Mouse (Mus musculus) bone marrow macrophage, adult 2 months (primary cell): ENCODE measurements around the gene Slc2a1. TPM values are rescaled to one million over a fixed set of nuclear protein-coding genes. Genes with fewer than 3 reads are reported as not detected.

Experiments used
- H3K27ac ChIP-seq: 2 replicates; pipeline ENCODE4 v1.5.1; 2012; ENCODE audit warnings: low read depth, low read length; ENCODE audit not compliant: insufficient read depth
- H3K4me1 ChIP-seq: 2 replicates; pipeline ENCODE4 v1.6.1; 2012; ENCODE audit warnings: low read length; ENCODE audit not compliant: control insufficient read depth, insufficient read depth
- H3K4me3 ChIP-seq: 2 replicates; pipeline ENCODE4 v1.5.1; 2012; ENCODE audit warnings: mild to moderate bottlenecking, low read length, moderate library complexity; ENCODE audit not compliant: insufficient read depth
- CTCF ChIP-seq: IDR thresholded peaks from 2 replicates; pipeline ENCODE4 v1.5.1; 2012; ENCODE audit warnings: low read depth, mild to moderate bottlenecking, low read length, moderate library complexity
- POLR2A ChIP-seq: IDR thresholded peaks from 2 replicates; pipeline ENCODE4 v1.6.1; 2012; ENCODE audit warnings: mild to moderate bottlenecking, low read depth, low read length, borderline replicate concordance
- polyA plus RNA-seq: library from polyadenylated mRNA; stranded (reverse); fragments of >200 nt; gene quantifications from 2 replicates; pipeline ENCODE4 v1.2.4, GENCODE M21; 2012; ENCODE audit not compliant: missing spikeins, insufficient read depth, insufficient read length

Gene Slc2a1
- polyA plus RNA-seq, 1 experiment, result 22.6 TPM

- no peak overlapping the region for H3K4me3 ChIP-seq
- no peak overlapping the region for H3K27ac ChIP-seq
- TF ChIP-seq POLR2A, result no peak
- TF ChIP-seq CTCF, result peak; percentile 84
- H3K4me1 ChIP-seq, result no peaks in the 10 kb centered on the region
Measured at GRCm38 (mm10) chr4:119140126-119140525, 31.6 kb downstream of the Slc2a1 start.

GRCm38 (mm10) chr4:119141191-119141590, 32.7 kb downstream of the Slc2a1 start:
- TF ChIP-seq POLR2A (no peak), CTCF (no peak)
- no peaks in the 10 kb centered on the region for H3K4me1 ChIP-seq
- no peak overlapping the region for H3K4me3 ChIP-seq
- H3K27ac ChIP-seq, result no peak overlapping the region

DNA sequence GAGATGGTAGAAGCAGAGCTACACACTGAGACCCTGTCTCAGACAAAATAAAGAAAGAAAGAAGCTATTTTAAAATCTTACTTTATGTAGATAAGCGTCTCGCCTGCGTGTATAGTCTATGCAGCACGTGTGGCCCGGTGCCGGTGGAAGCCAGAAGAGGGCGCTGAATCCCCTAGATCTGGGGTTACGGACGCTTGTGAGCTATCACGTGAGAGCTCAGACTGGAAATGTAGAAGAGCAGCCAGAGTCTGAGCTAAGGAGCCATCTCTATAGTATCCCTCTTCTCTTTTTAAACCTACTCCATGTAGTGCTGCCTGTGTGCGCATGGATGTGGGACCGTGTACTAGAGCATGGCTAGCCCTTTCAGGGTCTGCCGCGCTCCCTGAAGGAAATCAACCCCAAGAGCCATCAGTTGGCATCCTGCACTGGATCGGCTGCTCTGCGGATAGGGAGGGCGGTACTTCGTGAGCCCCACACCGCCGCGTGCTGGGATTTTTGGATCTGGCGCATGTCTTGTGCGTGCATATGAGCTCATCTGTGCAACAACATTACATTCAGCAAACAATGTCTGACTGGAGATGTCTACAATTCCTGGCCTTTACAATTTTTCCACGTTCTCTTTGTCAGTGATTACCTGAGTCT, 33.8 kb downstream of the Slc2a1 start:
- H3K27ac ChIP-seq, result no peak overlapping the region
- TF ChIP-seq POLR2A (no peak), CTCF (peak; percentile 40; the same call in 1 of the 2 replicates)
- H3K4me1 ChIP-seq, result no peaks in the 10 kb centered on the region
- H3K4me3 ChIP-seq, result no peak overlapping the region

DNA sequence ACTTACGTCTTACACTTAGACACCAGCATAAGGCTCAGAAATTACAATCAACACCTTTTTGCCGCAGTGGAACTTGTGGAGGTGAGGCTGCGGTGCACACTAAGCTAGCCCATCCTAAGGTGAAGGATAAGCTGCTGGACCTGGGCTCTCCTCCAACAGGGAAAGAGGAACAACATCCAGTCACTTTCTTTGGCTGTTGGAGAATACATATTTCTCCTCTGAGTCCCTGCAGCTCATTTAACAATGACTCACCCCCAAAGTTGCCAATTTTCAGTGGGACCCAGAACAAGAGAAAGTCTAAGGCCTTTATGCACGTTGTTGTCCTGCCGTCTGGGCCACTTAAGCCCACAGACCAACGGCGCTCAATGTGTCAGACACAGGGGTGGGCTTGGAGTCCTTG, 38.3 kb downstream of the Slc2a1 start:
- no peaks in the 10 kb centered on the region for H3K4me1 ChIP-seq
- H3K27ac ChIP-seq, result no peak overlapping the region
- H3K4me3 ChIP-seq, result no peak overlapping the region
- no peak for TF ChIP-seq POLR2A
- TF ChIP-seq CTCF, result no peak

DNA sequence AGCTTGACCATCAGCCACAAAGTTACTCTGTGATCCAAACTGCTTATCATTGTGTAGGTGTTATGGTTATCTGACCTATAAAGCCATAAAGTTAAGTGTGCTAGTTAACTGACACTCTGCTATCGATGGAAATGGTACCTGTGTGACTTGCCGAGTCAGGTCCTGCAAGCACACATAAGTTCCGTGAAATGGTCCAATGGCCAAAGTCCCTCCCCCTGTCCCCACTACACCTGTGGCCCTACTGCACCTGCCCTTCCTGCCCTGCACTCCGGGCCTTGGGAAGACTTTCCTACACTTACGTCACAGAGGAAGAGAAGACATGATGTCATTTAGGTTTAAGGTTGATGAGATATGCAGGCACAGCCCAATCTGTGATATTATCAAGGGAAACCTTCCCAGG, 38.8 kb downstream of the Slc2a1 start:
- H3K4me3 ChIP-seq, result no peak overlapping the region
- no peak overlapping the region for H3K27ac ChIP-seq
- H3K4me1 ChIP-seq, result no peaks in the 10 kb centered on the region
- TF ChIP-seq CTCF (no peak), POLR2A (no peak)

DNA sequence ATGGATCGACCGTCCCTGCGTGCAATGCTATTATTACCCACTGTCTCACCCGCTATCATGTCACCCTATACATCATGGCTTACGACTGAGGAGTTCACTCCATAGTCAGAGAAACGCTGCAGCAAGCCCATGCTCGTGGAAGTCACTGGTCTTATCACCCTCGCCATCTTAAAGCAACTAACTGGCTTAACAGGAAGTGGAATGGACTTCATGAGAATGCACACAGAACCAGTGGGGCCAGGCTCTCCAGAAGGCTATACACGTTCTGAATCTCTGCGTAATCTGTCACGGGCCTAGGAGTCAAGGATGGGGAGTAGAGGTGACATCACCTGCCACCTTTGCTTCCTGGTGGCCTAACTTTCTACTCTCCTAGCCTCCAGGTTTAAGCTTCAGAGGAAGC, 40.2 kb downstream of the Slc2a1 start:
- TF ChIP-seq POLR2A (no peak), CTCF (no peak)
- Histone ChIP-seq H3K4me3 (no peak overlapping the region), H3K27ac (no peak overlapping the region), H3K4me1 (no peaks in the 10 kb centered on the region)

DNA sequence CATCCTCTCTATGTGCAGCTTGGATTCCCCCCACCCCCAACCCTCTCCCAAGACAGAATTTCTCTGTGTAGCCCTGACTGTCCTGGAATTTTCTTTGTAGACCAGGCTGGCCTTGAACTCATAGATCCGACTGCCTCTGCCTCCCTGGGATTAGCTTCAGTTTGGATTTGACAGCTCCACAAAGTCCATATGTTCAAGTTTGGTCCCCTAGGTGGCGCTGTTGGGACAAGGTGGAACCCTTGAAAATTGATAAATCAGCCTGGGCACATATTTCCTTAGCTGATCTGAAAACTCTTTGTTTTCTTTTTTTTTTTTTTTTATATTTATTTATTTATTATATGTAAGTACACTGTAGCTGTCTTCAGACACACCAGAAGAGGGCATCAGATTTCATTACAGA, 48.7 kb downstream of the Slc2a1 start:
- Histone ChIP-seq H3K4me3 (no peak overlapping the region), H3K27ac (no peak overlapping the region), H3K4me1 (no peaks in the 10 kb centered on the region)
- TF ChIP-seq CTCF, result no peak
- no peak for TF ChIP-seq POLR2A

- Histone ChIP-seq H3K27ac (no peak overlapping the region), H3K4me1 (no peaks in the 10 kb centered on the region), H3K4me3 (no peak overlapping the region)
- no peak for TF ChIP-seq CTCF
- no peak for TF ChIP-seq POLR2A
Measured at GRCm38 (mm10) chr4:119157891-119158290, 49.4 kb downstream of the Slc2a1 start.

DNA sequence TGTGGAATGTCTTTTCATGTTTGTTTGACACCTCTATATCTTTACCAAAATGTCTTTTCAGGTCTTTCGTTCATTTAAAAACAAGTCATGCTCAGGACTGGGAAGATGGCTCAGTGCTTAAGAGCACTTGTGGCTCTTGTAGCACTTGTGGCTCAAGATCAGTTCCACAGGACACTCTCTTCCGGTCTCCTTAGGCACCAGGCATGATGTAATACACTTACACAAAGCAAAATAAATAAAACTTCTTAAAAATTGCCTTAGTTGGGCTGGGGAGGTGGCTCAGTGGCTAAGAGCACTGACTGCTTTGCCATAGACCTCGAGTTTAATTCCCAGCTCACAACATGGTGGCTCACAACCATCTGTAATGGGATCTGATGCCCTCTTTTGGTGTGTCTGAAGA, 52.8 kb downstream of the Slc2a1 start:
- no peaks in the 10 kb centered on the region for H3K4me1 ChIP-seq
- H3K4me3 ChIP-seq, result no peak overlapping the region
- no peak overlapping the region for H3K27ac ChIP-seq
- TF ChIP-seq POLR2A (no peak), CTCF (no peak)

DNA sequence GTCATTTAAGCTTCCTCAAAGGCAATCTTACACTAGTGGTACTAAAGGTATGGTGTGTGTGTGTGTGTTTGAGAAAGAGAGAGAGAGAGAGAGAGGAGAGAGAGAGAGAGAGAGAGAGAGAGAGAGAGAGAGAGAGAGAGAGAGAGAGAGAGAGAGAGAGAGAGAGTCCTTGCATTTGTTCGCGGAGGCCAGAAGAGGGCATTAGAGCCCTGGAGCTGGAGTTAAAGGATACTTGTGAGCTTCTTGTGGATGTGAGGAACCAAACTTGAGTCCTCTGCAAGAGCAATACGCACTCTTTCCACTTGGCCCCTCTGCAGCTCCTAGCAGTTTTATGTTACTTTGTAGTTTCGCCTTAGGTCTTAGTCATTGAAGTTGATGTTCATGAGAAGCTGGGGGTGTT, 54.5 kb downstream of the Slc2a1 start:
- H3K4me3 ChIP-seq, result no peak overlapping the region
- TF ChIP-seq CTCF (no peak), POLR2A (no peak)
- no peaks in the 10 kb centered on the region for H3K4me1 ChIP-seq
- H3K27ac ChIP-seq, result no peak overlapping the region
